Mouse (Mus musculus) midbrain, embryonic 16.5 days (tissue): ENCODE measurements at regions not wholly inside any gene's neighbourhood (a gene's known extent, or its start where the extent isn't known, plus 50 kb on each side); places are given as distances from the start of the nearest gene placed in this dataset.
"Not testable (repeated sequence)": the region's sequence is repeated elsewhere in the genome, so short reads cannot be mapped to it uniquely, and the experiment has no call there.

Experiments used
- ATAC-seq: fragments of 200-750 bp; cut with Nextera tagmentation; 2 replicates; pipeline ENCODE4 v1.8.0; 2017; ENCODE audit warnings: moderate TSS enrichment
- H3K27ac ChIP-seq: fragments of 300-500 bp; sonication (generic); 2 replicates; pipeline ENCODE4 v1.5.1; 2014; ENCODE audit warnings: mild to moderate bottlenecking, low read length, mixed read lengths
- H3K27me3 ChIP-seq: fragments of 300-500 bp; sonication (generic); 2 replicates; pipeline ENCODE4 v1.6.1; 2014; ENCODE audit warnings: low read depth, low read length, mixed read lengths; ENCODE audit not compliant: control insufficient read depth, insufficient read depth
- H3K36me3 ChIP-seq: fragments of 300-500 bp; sonication (generic); 2 replicates; pipeline ENCODE4 v1.6.1; 2014; ENCODE audit warnings: mild to moderate bottlenecking, low read length, moderate library complexity, mixed read lengths; ENCODE audit not compliant: control insufficient read depth, insufficient read depth
- H3K4me1 ChIP-seq: fragments of 300-500 bp; sonication (generic); 2 replicates; pipeline ENCODE4 v1.6.1; 2014; ENCODE audit warnings: mild to moderate bottlenecking, low read length, mixed read lengths; ENCODE audit not compliant: control insufficient read depth, insufficient read depth
- H3K4me2 ChIP-seq: fragments of 300-500 bp; sonication (generic); 2 replicates; pipeline ENCODE4 v1.6.1; 2014; ENCODE audit warnings: mild to moderate bottlenecking, low read length, mixed read lengths
- H3K4me3 ChIP-seq: fragments of 300-500 bp; sonication (generic); 2 replicates; pipeline ENCODE4 v1.5.1; 2014; ENCODE audit warnings: low read depth, mild to moderate bottlenecking, low read length, moderate library complexity, mixed read lengths
- H3K9ac ChIP-seq: fragments of 300-500 bp; sonication (generic); 2 replicates; pipeline ENCODE4 v1.6.1; 2014; ENCODE audit warnings: low read depth, low read length, mixed read lengths
- H3K9me3 ChIP-seq: fragments of 300-500 bp; sonication (generic); replicated peaks from 2 replicates; pipeline ENCODE4 v1.6.1; 2014; ENCODE audit warnings: mild to moderate bottlenecking, low read length, mixed read lengths; ENCODE audit not compliant: control insufficient read depth, poor library complexity, severe bottlenecking
- WGBS: fragments of 180-500 bp; shearing (Covaris S2); extraction: QIAGEN DNeasy Blood & Tissue Kit; methylation state at CpG from one replicate; pipeline ENCODE4 v1.1.7; 2014; 5-methylcytosine and 5-hydroxymethylcytosine counted together

GRCm38 (mm10) chr3:114759290-114760002 is 144.4 kb upstream of the Olfm3 start:
- Histone ChIP-seq H3K4me1 (no peaks in the 10 kb centered on the region), H3K36me3 (no peaks in the 10 kb centered on the region), H3K27ac (no peak overlapping the region), H3K9ac (no peak overlapping the region), H3K9me3 (no peaks in the 10 kb centered on the region), H3K4me3 (no peak overlapping the region), H3K4me2 (no peak overlapping the region), H3K27me3 (no peaks in the 10 kb centered on the region)
- no peak for ATAC-seq
- 19% methylated on average over 1 of the region's 1 CpGs for whole genome bisulfite sequencing

- not testable (repeated sequence) for H3K4me1 ChIP-seq, H3K27me3 ChIP-seq, H3K4me3 ChIP-seq, H3K9me3 ChIP-seq, H3K9ac ChIP-seq, H3K27ac ChIP-seq, H3K36me3 ChIP-seq, ATAC-seq, H3K4me2 ChIP-seq
- 92% methylated on average over 8 of the region's 8 CpGs for WGBS
Measured at GRCm38 (mm10) chr3:114762373-114762772, 141.5 kb upstream of the Olfm3 start.

- Histone ChIP-seq H3K4me1 (no peaks in the 10 kb centered on the region), H3K4me3 (no peak overlapping the region), H3K4me2 (no peak overlapping the region), H3K36me3 (no peaks in the 10 kb centered on the region), H3K27me3 (no peaks in the 10 kb centered on the region), H3K9me3 (no peaks in the 10 kb centered on the region), H3K27ac (no peak overlapping the region), H3K9ac (no peak overlapping the region)
- no peak for ATAC-seq
- WGBS: 41% methylated on average over 1 of the region's 1 CpGs
Measured at GRCm38 (mm10) chr3:114789082-114789481, 114.8 kb upstream of the Olfm3 start.

- Histone ChIP-seq H3K27me3 (no peaks in the 10 kb centered on the region), H3K4me1 (no peaks in the 10 kb centered on the region), H3K9me3 (no peaks in the 10 kb centered on the region), H3K27ac (no peak overlapping the region), H3K4me3 (no peak overlapping the region), H3K36me3 (no peaks in the 10 kb centered on the region), H3K9ac (no peak overlapping the region), H3K4me2 (no peak overlapping the region)
- no peak for ATAC-seq
- 88% methylated on average over 2 of the region's 2 CpGs for WGBS
Measured at GRCm38 (mm10) chr3:114790005-114790404, 113.9 kb upstream of the Olfm3 start.

- ATAC-seq: no peak
Measured at GRCm38 (mm10) chr3:114833120-114833519, 70.8 kb upstream of the Olfm3 start.

More at GRCm38 (mm10) chr3:114833120-114833519, 70.8 kb upstream of the Olfm3 start:
- Histone ChIP-seq H3K27ac (no peak overlapping the region), H3K36me3 (no peaks in the 10 kb centered on the region), H3K4me3 (no peak overlapping the region), H3K27me3 (no peaks in the 10 kb centered on the region), H3K9ac (no peak overlapping the region), H3K4me1 (no peaks in the 10 kb centered on the region), H3K4me2 (no peak overlapping the region), H3K9me3 (no peaks in the 10 kb centered on the region)
- WGBS: 82% methylated on average over 2 of the region's 2 CpGs
